Mouse (Mus musculus): ENCODE results near the gene Ppara. TPM values are rescaled to one million over a fixed set of nuclear protein-coding genes. Genes with fewer than 3 reads are reported as not detected.

Gene Ppara
- total RNA-seq, 1 experiment from 2014 or later: not detected

- ATAC-seq (replicated peaks; ENCODE audit: low read depth, poor library complexity, severe bottlenecking): no peak
Observed at GRCm38 (mm10) chr15:85720366-85720841, 14.4 kb upstream of the Ppara start.

GRCm38 (mm10) chr15:85724271-85725165 is 10.3 kb upstream of the Ppara start:
- no peak for ATAC-seq (replicated peaks; ENCODE audit: low read depth, poor library complexity, severe bottlenecking)

- ATAC-seq (replicated peaks; ENCODE audit: low read depth, poor library complexity, severe bottlenecking): no peak
Observed at GRCm38 (mm10) chr15:85728224-85728623, 6.6 kb upstream of the Ppara start.

- no peak for ATAC-seq (replicated peaks; ENCODE audit: low read depth, poor library complexity, severe bottlenecking)
Observed at GRCm38 (mm10) chr15:85729256-85729655, 5.5 kb upstream of the Ppara start.

- ATAC-seq (replicated peaks; ENCODE audit: low read depth, poor library complexity, severe bottlenecking): no peak
Observed at GRCm38 (mm10) chr15:85730027-85730426, 4.8 kb upstream of the Ppara start.

GRCm38 (mm10) chr15:85731885-85732603 is 2.7 kb upstream of the Ppara start:
- no peak for ATAC-seq (replicated peaks; ENCODE audit: low read depth, poor library complexity, severe bottlenecking)

GRCm38 (mm10) chr15:85732604-85732968 is 2.2 kb upstream of the Ppara start:
- ATAC-seq (replicated peaks; ENCODE audit: low read depth, poor library complexity, severe bottlenecking): no peak

GRCm38 (mm10) chr15:85733686-85734085 is 1.1 kb upstream of the Ppara start:
- ATAC-seq (replicated peaks; ENCODE audit: low read depth, poor library complexity, severe bottlenecking): no peak

GRCm38 (mm10) chr15:85734148-85734547 is 635 bp upstream of the Ppara start:
- no peak for ATAC-seq (replicated peaks; ENCODE audit: low read depth, poor library complexity, severe bottlenecking)

- ATAC-seq (replicated peaks; ENCODE audit: low read depth, poor library complexity, severe bottlenecking): peak; percentile 90
Observed at GRCm38 (mm10) chr15:85735063-85735835, 466 bp downstream of the Ppara start.

- peak; percentile 16; the same call in 1 of the 2 replicates for ATAC-seq (replicated peaks; ENCODE audit: low read depth, poor library complexity, severe bottlenecking)
Observed at GRCm38 (mm10) chr15:85735836-85736190, 1.0 kb downstream of the Ppara start.

GRCm38 (mm10) chr15:85736506-85736905 is 1.7 kb downstream of the Ppara start:
- no peak for ATAC-seq (replicated peaks; ENCODE audit: low read depth, poor library complexity, severe bottlenecking)

GRCm38 (mm10) chr15:85738416-85738815 is 3.6 kb downstream of the Ppara start:
- ATAC-seq (replicated peaks; ENCODE audit: low read depth, poor library complexity, severe bottlenecking): no peak

GRCm38 (mm10) chr15:85738939-85739338 is 4.2 kb downstream of the Ppara start:
- no peak for ATAC-seq (replicated peaks; ENCODE audit: low read depth, poor library complexity, severe bottlenecking)

- ATAC-seq (replicated peaks; ENCODE audit: low read depth, poor library complexity, severe bottlenecking): no peak
Observed at GRCm38 (mm10) chr15:85742608-85743007, 7.8 kb downstream of the Ppara start.

- no peak for ATAC-seq (replicated peaks; ENCODE audit: low read depth, poor library complexity, severe bottlenecking)
Observed at GRCm38 (mm10) chr15:85743946-85744345, 9.2 kb downstream of the Ppara start.

- no peak for ATAC-seq (replicated peaks; ENCODE audit: low read depth, poor library complexity, severe bottlenecking)
Observed at GRCm38 (mm10) chr15:85746178-85746577, 11.4 kb downstream of the Ppara start.

GRCm38 (mm10) chr15:85746671-85747070 is 11.9 kb downstream of the Ppara start:
- no peak for ATAC-seq (replicated peaks; ENCODE audit: low read depth, poor library complexity, severe bottlenecking)

GRCm38 (mm10) chr15:85747951-85748350 is 13.2 kb downstream of the Ppara start:
- ATAC-seq (replicated peaks; ENCODE audit: low read depth, poor library complexity, severe bottlenecking): no peak

- no peak for ATAC-seq (replicated peaks; ENCODE audit: low read depth, poor library complexity, severe bottlenecking)
Observed at GRCm38 (mm10) chr15:85748466-85748865, 13.7 kb downstream of the Ppara start.
